Mouse (Mus musculus): Measurements from ENCODE around the gene Vsir. TPM values are rescaled to one million over a fixed set of nuclear protein-coding genes. Genes with fewer than 3 reads are reported as not detected.

The Vsir gene
- total RNA-seq, 2 experiments from 2014 or later: 12.9 to 14.7 TPM

- intact Hi-C loops (cut with DNase I; ENCODE audit: low total_unique reads): loop anchor here (5.0 kb wide), 1 partner anchor 280 kb away; the partner anchor contains the start of gene Cdh23
- DNase-seq: no peak
Measured at GRCm38 (mm10) chr10:60417041-60417440, 70.4 kb downstream of the Vsir start.

- intact Hi-C loops (cut with DNase I; ENCODE audit: low total_unique reads): loop anchor here (5.0 kb wide), 1 partner anchor 279 kb away; the partner anchor contains the start of gene Cdh23
- peak; percentile 52 for DNase-seq
Measured at GRCm38 (mm10) chr10:60418137-60418536, 71.5 kb downstream of the Vsir start.

- DNase-seq: no peak
- intact Hi-C loops (cut with DNase I; ENCODE audit: low total_unique reads): loop anchor here (5.0 kb wide), 1 partner anchor 278 kb away; the partner anchor contains the start of gene Cdh23
Measured at GRCm38 (mm10) chr10:60419624-60420023, 73.0 kb downstream of the Vsir start.

Other genes starting within 250 kb of the Vsir start
- gene Spock2, start 240.6 kb upstream of the Vsir start, total RNA-seq (2021): 10 to 100 TPM in 1 of 2 experiments, 1 to 10 TPM in 1; 6.2 to 10.5 TPM
- gene Chst3, start 127.6 kb upstream of the Vsir start, total RNA-seq (2021): 1 to 10 TPM; 1.1 to 1.4 TPM
- gene Psap, start 69.2 kb upstream of the Vsir start, total RNA-seq (2021): 100 to 1,000 TPM; 419 to 467 TPM
- under 1 TPM in 1 of 2 experiments, not detected in 1; 0.27 TPM for gene Gm17455, start 52.9 kb downstream of the Vsir start, total RNA-seq (2021)

All from gastrocnemius, postnatal 14 days (tissue).